Mouse (Mus musculus) kidney, adult 2 months (tissue): Measurements from ENCODE around the gene Arhgap29.

Source experiments
- CTCF ChIP-seq: fragments of 200-500 bp; conservative IDR thresholded peaks from 2 replicates; pipeline ENCODE4 v1.5.1; 2011; ENCODE audit warnings: low read depth, mild to moderate bottlenecking, control low read depth, low read length, moderate library complexity, mixed read lengths; ENCODE audit not compliant: insufficient read depth, insufficient read length
- POLR2A ChIP-seq: fragments of 200-500 bp; IDR thresholded peaks from one replicate; pipeline ENCODE4 v1.6.1; 2011; ENCODE audit warnings: low read depth, low read length, control low read depth

DNA sequence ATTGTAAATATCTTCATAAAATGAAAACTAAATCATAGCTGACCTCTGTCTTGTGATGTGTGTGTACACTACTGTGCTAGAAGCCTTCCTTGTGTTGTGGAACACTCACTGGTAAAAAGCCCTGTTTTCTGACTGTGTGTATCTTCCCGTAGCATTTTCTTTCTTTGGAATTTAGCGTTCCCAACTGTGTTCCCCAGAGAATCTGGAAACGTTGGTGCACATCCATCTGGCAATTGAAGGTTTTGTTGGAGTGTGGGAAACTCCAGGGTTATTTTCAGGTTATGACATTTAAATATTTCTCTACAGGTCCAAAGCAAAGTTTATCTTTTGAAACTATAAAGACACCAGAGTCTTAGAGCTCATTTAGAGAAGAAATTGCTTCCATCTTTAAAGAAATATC, 43.2 kb upstream of the Arhgap29 start:
- no peak for TF ChIP-seq CTCF
- no peak for TF ChIP-seq POLR2A
